Mouse (Mus musculus) heart, adult 2 months (tissue): ENCODE measurements around the gene Fam57b. TPM values are rescaled to one million over a fixed set of nuclear protein-coding genes. Genes with fewer than 3 reads are reported as not detected.

ENCODE experiments used
- DNase-seq, 2 experiments: peaks; one replicate each; pipeline ENCODE4 v3.0.0; 2021
- H3K27ac ChIP-seq: fragments of 200-600 bp; 2 replicates; pipeline ENCODE4 v1.8.1; 2022
- H3K27me3 ChIP-seq: fragments of 200-500 bp; 2 replicates; pipeline ENCODE4 v1.6.1; 2012; ENCODE audit warnings: mild to moderate bottlenecking, low read length, inconsistent platforms, mixed read lengths; ENCODE audit not compliant: control insufficient read depth, insufficient read depth
- H3K36me3 ChIP-seq: fragments of 200-500 bp; 2 replicates; pipeline ENCODE4 v1.6.1; 2012; ENCODE audit warnings: low read length, inconsistent platforms; ENCODE audit not compliant: control insufficient read depth, insufficient read depth
- H3K4me1 ChIP-seq: fragments of 200-500 bp; 2 replicates; pipeline ENCODE4 v1.6.1; 2011; ENCODE audit warnings: low read length; ENCODE audit not compliant: control insufficient read depth, insufficient read depth
- H3K4me3 ChIP-seq: fragments of 200-600 bp; 2 replicates; pipeline ENCODE4 v1.8.1; 2022
- H3K79me2 ChIP-seq: fragments of 200-500 bp; replicated peaks from 2 replicates; pipeline ENCODE4 v1.6.1; 2012; ENCODE audit warnings: mild to moderate bottlenecking, inconsistent platforms, low read length, moderate library complexity, mixed read lengths; ENCODE audit not compliant: control insufficient read depth, insufficient read depth
- H3K9ac ChIP-seq: fragments of 200-500 bp; 2 replicates; pipeline ENCODE4 v1.6.1; 2012; ENCODE audit warnings: low read depth, mild to moderate bottlenecking, control low read depth, inconsistent platforms, low read length, mixed read lengths
- CTCF ChIP-seq: fragments of 200-600 bp; IDR thresholded peaks from 2 replicates; pipeline ENCODE4 v1.8.1; 2022; ENCODE audit warnings: antibody characterized with exemption, mild to moderate bottlenecking, moderate library complexity
- EP300 ChIP-seq: fragments of 200-500 bp; IDR thresholded peaks from 2 replicates; pipeline ENCODE4 v1.6.1; 2011; ENCODE audit warnings: low read depth, low read length, control low read depth; ENCODE audit not compliant: insufficient read depth
- POLR2A ChIP-seq: fragments of 200-500 bp; IDR thresholded peaks from 2 replicates; pipeline ENCODE4 v1.6.1; 2011; ENCODE audit warnings: mild to moderate bottlenecking, low read depth, low read length, control low read depth; ENCODE audit not compliant: insufficient read depth
- WGBS: fragments of 180-500 bp; shearing (Covaris S2); methylation state at CpG from one replicate; pipeline ENCODE4 v1.1.7; 2018; 5-methylcytosine and 5-hydroxymethylcytosine counted together
- intact Hi-C: fragments of 180-260 bp; cut with DNase I; formaldehyde crosslinking; loops from one replicate; pipeline ENCODE4 v1.15.1; 2025
- polyA plus RNA-seq: library from polyadenylated mRNA; depleted of rRNA; stranded (reverse); fragments of >200 nt; gene quantifications from 2 replicates; pipeline ENCODE4 v1.2.3, GENCODE M21; 2012
- total RNA-seq, 2 experiments: library from RNA; stranded (reverse); gene quantifications; 2 replicates each; pipeline ENCODE4 v1.2.3; 2021

The Fam57b gene
- total and polyA plus RNA-seq, 3 experiments: 7.4 to 12.8 (median 8.8) TPM

DNA sequence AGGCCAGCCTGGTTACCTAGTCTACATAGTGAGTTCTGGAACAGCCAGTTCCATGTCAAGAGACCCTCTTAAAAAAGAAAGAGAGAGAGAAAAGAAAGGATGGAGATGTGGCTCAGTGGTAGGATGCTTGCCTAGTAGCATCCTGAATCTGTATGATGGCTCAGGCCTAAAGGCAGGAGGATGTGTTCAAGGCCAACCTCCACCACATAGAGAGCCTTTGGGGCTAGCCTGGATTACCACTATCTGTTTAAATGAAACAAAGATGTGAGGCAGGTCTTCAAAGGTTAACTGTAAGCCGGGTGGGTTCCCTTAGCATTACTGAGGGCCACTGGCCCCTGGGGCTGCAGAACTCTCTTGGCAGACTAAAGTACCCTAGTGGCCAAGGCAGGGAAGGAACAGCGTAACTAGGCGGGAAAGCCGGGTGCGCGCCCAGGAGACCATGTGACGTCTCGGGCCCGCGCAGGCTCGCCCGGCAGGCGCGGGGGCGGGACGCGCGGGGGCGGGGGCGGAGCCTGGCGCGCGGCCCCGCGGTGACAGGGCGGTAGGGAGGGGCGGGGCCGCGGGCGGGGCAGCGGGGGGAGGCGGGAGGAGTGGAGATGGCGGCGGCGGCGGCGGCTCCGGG lies 38.3 kb upstream of the Fam57b start, which contains the start of gene Mapk3:
Gene Mapk3 (plus strand): TSS at position 552 of the 622 bp plus-strand sequence.
- WGBS: 2% methylated on average over 30 of the region's 38 CpGs
- peak within 1 kb of the TSS; percentile 81 for H3K4me3 ChIP-seq
- peak; percentile 90 to 94 for DNase-seq
- intact Hi-C loops: loop anchor here (1.0 kb wide), 1 partner anchor 268 kb away; the partner anchor contains the start of gene Maz
- H3K36me3 ChIP-seq: peaks cover 6% of the 10 kb centered on the region; the same call in 1 of the 2 replicates
- no peaks in the 10 kb centered on the region for H3K27me3 ChIP-seq
- H3K4me1 ChIP-seq: peaks cover 11% of the 10 kb centered on the region
- peak within 1 kb of the TSS; percentile 96 for H3K9ac ChIP-seq
- H3K27ac ChIP-seq: peak within 1 kb of the TSS; percentile 94
- no peaks in the 10 kb centered on the region; the same call in 1 of the 2 replicates for H3K79me2 ChIP-seq
- TF ChIP-seq CTCF: peak; percentile 82
- no peak for TF ChIP-seq POLR2A
- 0 out of 2 replicates have a peak, but pooled peaks have one; percentile 35 for TF ChIP-seq EP300

- DNase-seq: peak in 1 of 2 experiments; percentile 64
- intact Hi-C loops: loop anchor here (1.0 to 2.0 kb wide), 3 partner anchors 17 to 267 kb away; partner anchors contain the start of genes Maz and Ypel3
- Histone ChIP-seq H3K27me3 (no peaks in the 10 kb centered on the region), H3K4me3 (peak overlapping the region; percentile 81), H3K36me3 (peaks cover 6% of the 10 kb centered on the region; the same call in 1 of the 2 replicates), H3K4me1 (peaks cover 11% of the 10 kb centered on the region), H3K27ac (peak overlapping the region; percentile 94), H3K9ac (peak overlapping the region; percentile 96), H3K79me2 (no peaks in the 10 kb centered on the region; the same call in 1 of the 2 replicates)
- no peak for TF ChIP-seq CTCF
- TF ChIP-seq POLR2A: no peak
- no peak for TF ChIP-seq EP300
- WGBS: 2% methylated on average over 22 of the region's 24 CpGs
Measured at GRCm38 (mm10) chr7:126759672-126760390, 37.6 kb upstream of the Fam57b start.

DNA sequence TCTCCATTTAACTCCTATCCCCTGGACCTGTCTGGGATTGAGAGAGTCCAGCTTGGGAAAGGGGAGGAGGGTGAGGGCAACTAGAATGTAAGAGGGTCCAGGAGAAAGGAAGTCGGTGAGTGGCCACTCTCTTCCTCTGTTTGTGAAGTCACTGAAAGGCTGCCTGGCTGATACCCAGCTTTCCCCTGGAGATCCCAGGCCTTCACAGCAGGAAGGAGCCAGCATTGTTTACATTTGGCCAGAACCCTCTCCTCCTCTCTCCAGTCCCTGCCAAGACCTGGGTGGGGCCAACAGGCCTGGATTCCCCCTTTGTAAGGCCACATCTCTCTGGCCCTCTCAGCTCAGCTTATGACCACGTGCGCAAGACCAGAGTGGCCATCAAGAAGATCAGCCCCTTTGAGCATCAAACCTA lies 37.1 kb upstream of the Fam57b start:
- Histone ChIP-seq H3K9ac (peak overlapping the region; percentile 96), H3K27ac (peak overlapping the region; percentile 94), H3K27me3 (no peaks in the 10 kb centered on the region), H3K79me2 (no peaks in the 10 kb centered on the region; the same call in 1 of the 2 replicates), H3K4me1 (peaks cover 8% of the 10 kb centered on the region), H3K4me3 (peak overlapping the region; percentile 81), H3K36me3 (peaks cover 6% of the 10 kb centered on the region; the same call in 1 of the 2 replicates)
- intact Hi-C loops: loop anchor here (2.0 kb wide), 2 partner anchors 16 to 38 kb away; partner anchors contain the start of gene Ypel3
- 10% methylated on average over 3 of the region's 3 CpGs for WGBS
- TF ChIP-seq EP300: peak; percentile 64; the same call in 1 of the 2 replicates
- no peak for TF ChIP-seq CTCF
- TF ChIP-seq POLR2A: peak; percentile 91
- DNase-seq: peak; percentile 82 to 89

- no peaks in the 10 kb centered on the region; the same call in 1 of the 2 replicates for H3K79me2 ChIP-seq
- intact Hi-C loops: loop anchor here (2.0 kb wide), 2 partner anchors 16 to 38 kb away; partner anchors contain the start of gene Ypel3
- TF ChIP-seq CTCF: no peak
- no peak for TF ChIP-seq POLR2A
- no peak for TF ChIP-seq EP300
- WGBS: 47% methylated on average over 4 of the region's 4 CpGs
- no peak for DNase-seq
- peaks cover 6% of the 10 kb centered on the region; the same call in 1 of the 2 replicates for H3K36me3 ChIP-seq
- H3K9ac ChIP-seq: no peak overlapping the region
- peak overlapping the region; percentile 81; the same call in 1 of the 2 replicates for H3K4me3 ChIP-seq
- peak overlapping the region; percentile 94 for H3K27ac ChIP-seq
- no peaks in the 10 kb centered on the region for H3K27me3 ChIP-seq
- H3K4me1 ChIP-seq: peaks cover 8% of the 10 kb centered on the region
Measured at GRCm38 (mm10) chr7:126760956-126761355, 36.5 kb upstream of the Fam57b start.

DNA sequence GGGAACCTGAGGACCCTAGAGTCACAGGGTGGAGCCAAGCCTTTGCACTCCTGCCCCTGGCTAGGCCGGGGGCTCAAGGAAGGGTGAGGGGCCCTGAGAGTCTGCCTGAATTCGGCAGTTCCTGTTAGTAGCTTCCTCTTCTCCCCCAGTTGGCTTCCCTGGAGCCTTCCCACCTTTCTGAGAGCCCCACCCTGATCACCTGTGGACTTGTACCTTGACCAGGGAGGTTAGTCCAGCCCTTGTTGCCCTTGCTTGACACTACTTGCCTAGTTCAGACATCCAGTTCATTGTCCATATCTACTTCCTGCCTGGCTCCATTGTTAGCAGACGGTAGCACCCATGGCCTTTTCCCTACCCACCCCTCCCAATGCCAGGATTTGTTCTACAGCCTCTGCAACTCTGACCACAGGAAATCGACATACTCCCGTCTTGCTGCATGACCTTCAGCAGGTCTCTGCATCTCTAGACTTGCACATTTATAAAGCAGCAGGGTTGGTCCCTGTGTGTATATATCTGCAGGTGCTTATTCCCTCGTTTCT lies 35.9 kb upstream of the Fam57b start:
- Histone ChIP-seq H3K27ac (peak overlapping the region; percentile 94), H3K36me3 (peaks cover 6% of the 10 kb centered on the region; the same call in 1 of the 2 replicates), H3K4me3 (peak overlapping the region; percentile 81; the same call in 1 of the 2 replicates), H3K4me1 (peaks cover 8% of the 10 kb centered on the region), H3K27me3 (no peaks in the 10 kb centered on the region), H3K9ac (no peak overlapping the region), H3K79me2 (no peaks in the 10 kb centered on the region; the same call in 1 of the 2 replicates)
- 37% methylated on average over 6 of the region's 6 CpGs for WGBS
- intact Hi-C loops: loop anchor here (2.0 kb wide), 2 partner anchors 15 to 37 kb away; partner anchors contain the start of gene Ypel3
- TF ChIP-seq POLR2A (peak; percentile 26; the same call in 1 of the 2 replicates), CTCF (no peak), EP300 (peak; percentile 76; the same call in 1 of the 2 replicates)
- no peak for DNase-seq
